Mouse (Mus musculus): ENCODE measurements at regions not wholly inside any gene's neighbourhood (a gene's known extent, or its start where the extent isn't known, plus 50 kb on each side); places are given as distances from the start of the nearest gene placed in this dataset.

DNA sequence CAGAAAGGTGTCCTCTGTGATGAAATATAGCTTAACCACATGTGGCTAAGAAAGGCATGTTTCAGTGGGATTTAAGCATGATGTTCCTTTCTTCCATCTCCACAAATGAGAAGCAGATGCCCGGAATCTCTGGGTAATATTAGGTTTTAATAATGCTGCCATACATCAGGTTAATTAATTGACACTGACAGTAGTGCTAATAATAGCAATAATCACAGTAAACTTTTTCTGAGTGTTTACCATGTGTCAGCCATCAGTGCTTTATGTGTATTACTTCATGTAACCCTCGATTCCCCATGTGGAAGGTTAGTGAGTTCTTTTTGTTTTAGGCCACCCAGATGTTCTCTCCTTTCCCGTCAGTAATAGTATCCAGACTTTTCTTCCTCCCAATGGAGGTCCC is 310.2 kb upstream of the Tbc1d5 start:
- Histone ChIP-seq H3K27me3 (replicated peaks) (no peaks in the 10 kb centered on the region), H3K4me1 (no peaks in the 10 kb centered on the region), H3K4me3 (replicated peaks) (no peak overlapping the region), H3K9me3 (no peaks in the 10 kb centered on the region), H3K36me3 (replicated peaks; ENCODE audit: low read length) (no peaks in the 10 kb centered on the region)
- TF ChIP-seq FLI1 (IDR thresholded peaks at IDR 0.05; ENCODE audit: low read length) (no peak), GATA1 (IDR thresholded peaks at IDR 0.05; ENCODE audit: borderline replicate concordance, low read length) (no peak)

DNA sequence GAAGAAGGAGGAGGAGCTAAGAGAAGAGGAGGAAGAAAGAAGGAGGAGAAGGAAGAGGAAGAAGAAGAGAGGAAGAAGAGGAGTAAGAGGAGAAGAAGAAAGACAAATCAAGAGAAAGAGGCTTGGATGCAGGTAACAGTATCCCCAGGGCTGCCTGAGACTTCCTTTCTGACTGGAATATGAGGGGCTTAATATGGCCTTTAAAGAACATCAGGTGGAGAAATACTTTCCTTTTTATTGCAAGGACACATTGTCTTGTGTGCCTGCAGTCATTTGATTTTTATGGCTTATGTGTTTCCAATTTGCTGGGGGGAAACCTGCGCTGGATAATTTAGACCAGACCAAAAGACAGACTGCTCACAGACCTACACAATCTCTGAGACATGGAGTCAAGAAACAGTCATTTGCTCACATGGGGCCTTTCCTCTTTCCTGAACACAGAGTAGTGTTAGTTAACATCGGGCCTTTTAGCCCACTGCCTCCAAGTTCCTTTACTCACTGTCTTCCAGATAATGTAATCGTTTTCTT is 308.8 kb upstream of the Tbc1d5 start:
- no peaks in the 10 kb centered on the region for H3K27me3 ChIP-seq (replicated peaks)
- TF ChIP-seq GATA1 (IDR thresholded peaks at IDR 0.05; ENCODE audit: borderline replicate concordance, low read length) (no peak), FLI1 (IDR thresholded peaks at IDR 0.05; ENCODE audit: low read length) (no peak)
- no peak overlapping the region for H3K4me3 ChIP-seq (replicated peaks)
- no peaks in the 10 kb centered on the region for H3K4me1 ChIP-seq
- H3K36me3 ChIP-seq (replicated peaks; ENCODE audit: low read length), result no peaks in the 10 kb centered on the region
- H3K9me3 ChIP-seq, result no peaks in the 10 kb centered on the region

DNA sequence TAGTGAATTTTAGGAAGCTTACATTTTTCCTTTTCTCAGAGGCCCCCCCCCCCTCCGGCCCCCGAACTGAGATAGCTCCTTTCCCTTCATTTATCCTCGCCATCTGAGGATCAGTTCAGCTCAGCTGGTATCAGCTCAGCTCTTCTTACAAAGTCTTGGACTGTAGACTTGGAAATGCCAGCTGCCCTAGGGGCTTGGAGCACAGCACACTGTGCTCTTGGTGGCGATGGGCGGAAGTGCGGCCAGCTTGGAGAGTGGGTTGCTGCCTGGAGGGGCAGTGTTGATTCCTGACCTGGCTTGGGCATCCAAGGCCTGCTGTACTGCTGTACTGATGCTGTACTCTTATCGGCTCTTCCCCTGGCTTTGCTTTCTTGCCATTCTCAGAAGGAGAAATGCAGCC is 298.7 kb upstream of the Tbc1d5 start:
- Histone ChIP-seq H3K9me3 (peaks cover 12% of the 10 kb centered on the region), H3K27me3 (replicated peaks) (no peaks in the 10 kb centered on the region), H3K4me1 (no peaks in the 10 kb centered on the region), H3K4me3 (replicated peaks) (no peak overlapping the region), H3K36me3 (replicated peaks; ENCODE audit: low read length) (no peaks in the 10 kb centered on the region)
- no peak for TF ChIP-seq GATA1 (IDR thresholded peaks at IDR 0.05; ENCODE audit: borderline replicate concordance, low read length)
- no peak for TF ChIP-seq FLI1 (IDR thresholded peaks at IDR 0.05; ENCODE audit: low read length)

DNA sequence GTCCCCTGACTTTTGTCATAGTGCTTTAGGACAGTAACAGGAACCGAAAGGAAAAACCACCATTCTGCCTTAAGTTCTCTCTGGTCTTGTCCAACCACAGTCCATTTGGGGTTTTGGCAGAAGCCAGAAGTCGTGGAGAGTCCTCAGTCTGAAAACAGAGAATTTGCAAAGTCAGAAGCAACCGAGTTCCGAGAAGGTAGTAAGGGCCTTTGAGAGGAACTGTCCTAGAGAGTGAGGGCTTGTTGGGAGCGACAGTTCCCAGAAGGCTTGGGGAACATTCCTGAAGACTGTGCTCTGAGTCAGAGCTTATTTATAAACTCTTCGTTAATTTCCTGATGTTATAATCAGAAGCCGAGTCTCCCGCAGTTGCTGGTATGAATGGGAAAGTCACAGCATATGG is 298.3 kb upstream of the Tbc1d5 start:
- H3K4me3 ChIP-seq (replicated peaks), result no peak overlapping the region
- no peaks in the 10 kb centered on the region for H3K27me3 ChIP-seq (replicated peaks)

DNA sequence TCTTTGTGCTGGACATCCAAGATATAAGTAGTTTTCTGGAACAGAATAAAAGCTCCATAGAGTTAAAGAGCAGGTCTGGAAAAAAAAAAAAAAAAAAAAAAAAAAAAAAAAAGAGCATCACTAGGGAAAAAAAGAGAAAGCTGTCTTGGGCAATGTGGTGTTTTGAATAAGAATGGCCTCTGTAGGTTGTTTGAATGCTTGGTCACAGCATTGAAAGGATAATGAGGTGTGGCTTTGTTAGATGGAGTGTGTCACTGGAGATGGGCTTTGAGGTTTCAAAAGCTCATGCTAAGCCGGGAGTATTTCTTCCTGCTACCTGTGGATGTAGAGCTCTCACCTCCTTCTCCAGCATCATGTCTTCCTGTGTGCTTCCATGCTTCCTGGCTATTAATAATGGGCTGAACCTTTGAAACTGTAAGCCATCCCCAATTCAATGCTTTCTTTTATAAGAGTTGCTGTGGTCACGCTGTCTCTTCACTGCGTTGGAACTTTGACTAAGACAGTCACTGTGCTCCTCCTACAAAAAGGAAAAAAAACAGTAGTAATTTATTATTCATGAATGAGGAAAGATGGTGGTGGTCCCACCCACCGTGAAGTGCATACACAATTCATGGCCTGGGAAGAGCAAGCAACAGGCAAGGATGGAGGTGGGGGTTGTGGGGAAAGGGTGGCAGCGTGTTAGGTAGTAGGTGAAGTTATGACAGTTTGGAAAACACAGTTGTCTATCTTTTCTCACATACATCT is 283.2 kb upstream of the Tbc1d5 start:
- Histone ChIP-seq H3K4me1 (no peaks in the 10 kb centered on the region), H3K9me3 (0 out of 2 replicates have a peak, but pooled peaks cover 8% of the 10 kb centered on the region), H3K27me3 (replicated peaks) (no peaks in the 10 kb centered on the region), H3K4me3 (replicated peaks) (no peak overlapping the region), H3K36me3 (replicated peaks; ENCODE audit: low read length) (no peaks in the 10 kb centered on the region)
- TF ChIP-seq GATA1 (IDR thresholded peaks at IDR 0.05; ENCODE audit: borderline replicate concordance, low read length), result no peak
- no peak for TF ChIP-seq FLI1 (IDR thresholded peaks at IDR 0.05; ENCODE audit: low read length)

More for the DNA sequence above, 298.3 kb upstream of the Tbc1d5 start:
- no peaks in the 10 kb centered on the region for H3K36me3 ChIP-seq (replicated peaks; ENCODE audit: low read length)
- TF ChIP-seq GATA1 (IDR thresholded peaks at IDR 0.05; ENCODE audit: borderline replicate concordance, low read length) (no peak), FLI1 (IDR thresholded peaks at IDR 0.05; ENCODE audit: low read length) (no peak)
- H3K9me3 ChIP-seq, result peaks cover 13% of the 10 kb centered on the region
- H3K4me1 ChIP-seq, result no peaks in the 10 kb centered on the region

DNA sequence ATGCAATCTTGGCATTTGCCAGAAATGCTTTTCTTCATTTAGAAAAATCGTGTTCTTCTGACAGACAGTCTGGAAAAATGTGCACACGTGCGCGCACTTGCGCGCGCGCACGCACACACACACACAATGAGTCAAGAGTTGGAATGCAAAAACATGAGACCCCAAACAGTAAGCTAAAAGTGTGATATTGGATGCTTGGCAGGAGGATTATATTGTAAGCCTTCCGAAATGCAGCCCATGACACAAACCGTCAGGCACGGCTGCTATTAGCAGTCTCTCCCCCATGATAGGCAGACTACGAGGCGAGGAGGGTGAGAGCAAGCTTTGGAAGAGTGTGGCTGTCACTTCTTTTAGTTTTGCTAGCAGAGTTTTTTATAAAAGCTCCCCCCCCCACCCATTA is 282.1 kb upstream of the Tbc1d5 start:
- Histone ChIP-seq H3K4me3 (replicated peaks) (no peak overlapping the region), H3K9me3 (0 out of 2 replicates have a peak, but pooled peaks cover 8% of the 10 kb centered on the region)
- TF ChIP-seq GATA1 (IDR thresholded peaks at IDR 0.05; ENCODE audit: borderline replicate concordance, low read length), result no peak

DNA sequence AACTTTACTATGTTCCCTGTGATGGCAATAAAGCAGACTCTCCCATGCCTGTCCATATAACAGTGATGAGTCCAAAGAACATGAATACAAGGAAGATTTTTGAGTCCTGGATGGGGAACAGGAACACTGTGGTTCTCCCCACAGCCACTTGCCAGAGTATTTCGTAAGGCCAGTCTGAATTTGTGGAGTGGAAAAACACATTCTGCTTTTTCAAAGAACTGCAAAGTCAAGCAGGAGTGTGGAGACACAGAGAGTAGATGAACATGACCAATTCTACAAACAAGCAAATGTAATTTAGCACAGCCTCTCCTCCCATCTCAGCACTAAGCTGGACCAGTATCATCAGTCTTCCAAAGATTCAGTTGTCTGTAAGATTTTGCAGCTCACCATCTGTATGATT is 280.0 kb upstream of the Tbc1d5 start:
- no peak for TF ChIP-seq FLI1 (IDR thresholded peaks at IDR 0.05; ENCODE audit: low read length)
- TF ChIP-seq GATA1 (IDR thresholded peaks at IDR 0.05; ENCODE audit: borderline replicate concordance, low read length), result no peak
- H3K27me3 ChIP-seq (replicated peaks), result no peaks in the 10 kb centered on the region
- H3K36me3 ChIP-seq (replicated peaks; ENCODE audit: low read length), result no peaks in the 10 kb centered on the region
- no peaks in the 10 kb centered on the region for H3K4me1 ChIP-seq
- H3K4me3 ChIP-seq (replicated peaks), result no peak overlapping the region
- 0 out of 2 replicates have a peak, but pooled peaks cover 2% of the 10 kb centered on the region for H3K9me3 ChIP-seq

More for the DNA sequence above, 282.1 kb upstream of the Tbc1d5 start:
- Histone ChIP-seq H3K36me3 (replicated peaks; ENCODE audit: low read length) (no peaks in the 10 kb centered on the region), H3K4me1 (no peaks in the 10 kb centered on the region), H3K27me3 (replicated peaks) (no peaks in the 10 kb centered on the region)

DNA sequence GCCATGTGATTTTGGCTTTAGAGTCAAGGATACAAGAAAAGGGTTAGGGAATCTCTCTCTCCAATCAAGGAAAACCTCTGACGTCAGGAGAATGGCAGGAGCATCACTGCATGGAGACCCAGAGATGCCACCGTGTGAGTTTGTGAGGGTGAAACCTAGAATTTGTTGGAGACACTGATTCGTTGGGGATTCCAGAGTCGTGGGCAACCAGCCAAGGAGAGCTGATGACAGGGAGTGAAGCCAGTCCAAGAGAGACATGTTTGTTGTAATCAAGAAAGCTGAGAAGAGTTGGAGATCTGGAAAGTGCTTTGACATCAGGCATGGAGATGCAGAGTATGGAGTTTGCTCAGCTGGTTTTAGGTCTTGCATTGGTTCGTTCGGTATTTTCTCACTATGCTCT is 236.6 kb upstream of the Tbc1d5 start:
- TF ChIP-seq FLI1 (IDR thresholded peaks at IDR 0.05; ENCODE audit: low read length) (no peak), GATA1 (IDR thresholded peaks at IDR 0.05; ENCODE audit: borderline replicate concordance, low read length) (no peak)
- no peaks in the 10 kb centered on the region for H3K27me3 ChIP-seq (replicated peaks)
- H3K4me1 ChIP-seq, result peaks cover 7% of the 10 kb centered on the region
- no peaks in the 10 kb centered on the region for H3K36me3 ChIP-seq (replicated peaks; ENCODE audit: low read length)
- peaks cover 3% of the 10 kb centered on the region; the same call in 1 of the 2 replicates for H3K9me3 ChIP-seq
- H3K4me3 ChIP-seq (replicated peaks), result no peak overlapping the region

DNA sequence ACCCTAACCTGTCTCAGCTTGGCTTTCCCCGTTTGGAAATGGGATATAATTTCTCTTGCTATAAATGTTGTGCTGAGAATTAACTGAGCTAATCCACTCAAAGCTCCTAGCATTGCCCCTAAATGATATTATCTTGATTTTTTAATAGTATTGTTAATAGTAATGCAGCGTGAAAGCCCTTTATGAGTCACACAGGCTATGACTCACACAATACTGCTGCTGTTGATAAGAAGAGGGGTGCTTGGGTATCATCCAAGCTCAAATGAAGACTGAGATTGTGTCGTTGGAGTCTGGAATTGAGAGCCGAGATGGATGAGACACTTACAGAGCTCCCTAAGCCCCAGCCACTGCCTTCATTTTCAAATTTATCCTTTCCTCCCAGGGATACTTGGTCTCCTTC is 235.2 kb upstream of the Tbc1d5 start:
- H3K4me3 ChIP-seq (replicated peaks), result no peak overlapping the region

DNA sequence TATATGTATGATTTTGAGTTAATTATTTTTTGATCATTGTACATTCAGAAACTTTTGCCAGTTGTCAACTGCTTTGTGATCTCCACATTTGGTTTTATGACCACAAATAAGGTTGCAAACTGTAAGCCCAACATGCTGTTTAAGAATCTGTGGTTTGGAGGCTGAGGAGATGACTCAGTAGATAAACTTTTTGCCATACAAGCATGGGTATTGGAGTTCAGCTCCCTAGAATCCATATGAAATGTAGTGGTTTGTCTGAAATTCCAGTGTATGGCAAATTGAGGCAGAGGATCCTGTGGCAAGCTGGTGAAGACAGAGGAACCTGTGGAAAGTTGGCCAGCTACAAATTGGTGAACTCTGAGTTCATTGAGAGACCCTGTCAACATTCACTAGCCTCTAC is 234.6 kb upstream of the Tbc1d5 start:
- Histone ChIP-seq H3K36me3 (replicated peaks; ENCODE audit: low read length) (no peaks in the 10 kb centered on the region), H3K27me3 (replicated peaks) (no peaks in the 10 kb centered on the region), H3K9me3 (peaks cover 3% of the 10 kb centered on the region; the same call in 1 of the 2 replicates), H3K4me3 (replicated peaks) (no peak overlapping the region), H3K4me1 (peaks cover 12% of the 10 kb centered on the region)
- TF ChIP-seq GATA1 (IDR thresholded peaks at IDR 0.05; ENCODE audit: borderline replicate concordance, low read length) (no peak), FLI1 (IDR thresholded peaks at IDR 0.05; ENCODE audit: low read length) (no peak)

More for the DNA sequence above, 235.2 kb upstream of the Tbc1d5 start:
- Histone ChIP-seq H3K27me3 (replicated peaks) (no peaks in the 10 kb centered on the region), H3K36me3 (replicated peaks; ENCODE audit: low read length) (no peaks in the 10 kb centered on the region), H3K9me3 (peaks cover 3% of the 10 kb centered on the region; the same call in 1 of the 2 replicates), H3K4me1 (peaks cover 7% of the 10 kb centered on the region)
- no peak for TF ChIP-seq FLI1 (IDR thresholded peaks at IDR 0.05; ENCODE audit: low read length)
- no peak for TF ChIP-seq GATA1 (IDR thresholded peaks at IDR 0.05; ENCODE audit: borderline replicate concordance, low read length)

Data from megakaryocyte, embryonic 14.5 days (primary cell).